ENCODE assay signal across 24 mouse cellular contexts in the genomic region with DNA sequence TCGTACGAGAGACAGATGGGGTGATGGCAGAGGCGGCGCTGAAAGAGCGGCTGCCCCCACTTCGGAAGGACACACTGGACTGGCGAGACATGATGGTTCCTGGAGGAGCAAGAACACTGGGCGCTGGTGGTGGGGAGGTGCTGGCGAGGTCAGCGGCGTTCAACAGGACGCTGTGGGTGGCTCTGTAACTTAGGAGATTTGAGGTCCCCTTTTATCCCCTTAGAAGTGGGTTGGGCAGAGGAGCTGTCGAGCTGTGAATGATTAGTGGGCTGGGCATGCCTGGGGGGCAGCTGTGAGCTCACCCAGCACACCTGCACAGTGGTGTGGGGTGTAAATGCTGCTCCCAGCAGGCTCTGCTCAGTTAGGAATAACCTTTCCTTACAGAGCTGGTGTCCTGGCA. TPM values are rescaled to one million over a fixed set of nuclear protein-coding genes. Genes with fewer than 3 reads are reported as not detected.
DNase-seq lines count a peak whose midpoint lies in the region; ATAC-seq and TF ChIP-seq lines count a peak whose summit lies in the region.
"Had no signal": no experiment of that assay in that cellular context is flagged by ENCODE, and none has a peak within 500 bp of the region (broad histone marks: within the 10 kb centered on the region; RNA-seq: fewer than 3 reads in every experiment).

A gene (minus strand): TSS at position 179 of the 400 bp plus-strand sequence.

- H3K36me3 ChIP-seq in embryonic facial prominence, embryonic 12.5 days: no peaks in the 10 kb centered on the region
- H3K36me3 ChIP-seq in embryonic facial prominence, embryonic 10.5 days (replicated peaks): no peaks in the 10 kb centered on the region
- H3K36me3 ChIP-seq in thymus, adult 2 months (ENCODE audit: control insufficient read depth, insufficient read depth, low read length): no peaks in the 10 kb centered on the region
- H3K36me3 ChIP-seq in limb, embryonic 12.5 days: no peaks in the 10 kb centered on the region
- no peaks in the 10 kb centered on the region for H3K36me3 ChIP-seq in stomach, postnatal 0 days (ENCODE audit: control insufficient read depth, insufficient read depth, low read length)
- no peaks in the 10 kb centered on the region for H3K36me3 ChIP-seq in kidney, embryonic 16.5 days (ENCODE audit: insufficient read depth, low read length)
- H3K36me3 ChIP-seq: G1E; heart, embryonic 15.5 days; midbrain, embryonic 13.5 days had no signal

- TF ChIP-seq POLR2A in thymus, adult 2 months (IDR thresholded peaks at IDR 0.05; ENCODE audit: control insufficient read depth, extremely low read depth, insufficient read depth, low read length, poor library complexity): no peak

- H3K4me1 ChIP-seq in embryonic facial prominence, embryonic 12.5 days: no peaks in the 10 kb centered on the region
- H3K4me1 ChIP-seq in embryonic facial prominence, embryonic 10.5 days: peaks cover 18% of the 10 kb centered on the region; the same call in 1 of the 2 replicates
- H3K4me1 ChIP-seq in thymus, adult 2 months (replicated peaks; ENCODE audit: control insufficient read depth, insufficient read depth, low read length): no peaks in the 10 kb centered on the region
- no peaks in the 10 kb centered on the region for H3K4me1 ChIP-seq in limb, embryonic 12.5 days (replicated peaks)
- H3K4me1 ChIP-seq in stomach, postnatal 0 days (replicated peaks; ENCODE audit: control insufficient read depth, insufficient read depth): no peaks in the 10 kb centered on the region
- H3K4me1 ChIP-seq in kidney, embryonic 16.5 days (ENCODE audit: insufficient read depth, low read length): no peaks in the 10 kb centered on the region
- H3K4me1 ChIP-seq: heart, embryonic 15.5 days; midbrain, embryonic 13.5 days had no signal

- no peak within 1 kb of the TSS for H3K9ac ChIP-seq in embryonic facial prominence, embryonic 12.5 days
- H3K9ac ChIP-seq in limb, embryonic 12.5 days (replicated peaks): no peak within 1 kb of the TSS
- peak within 1 kb of the TSS; percentile 47 for H3K9ac ChIP-seq in stomach, postnatal 0 days (ENCODE audit: low read length)
- no peak within 1 kb of the TSS for H3K9ac ChIP-seq in kidney, embryonic 16.5 days (replicated peaks; ENCODE audit: low read length)
- H3K9ac ChIP-seq: forebrain, postnatal 0 days; heart, embryonic 15.5 days; midbrain, embryonic 13.5 days had no signal

- DNase-seq in embryonic facial prominence, embryonic 10.5 days (ENCODE audit: low spot score): no peak
- DNase-seq in thymus, adult 2 months: no peak
- DNase-seq in thymus, adult 18-20 months: no peak
- no peak for DNase-seq in stomach, postnatal 0 days (ENCODE audit: low spot score)
- DNase-seq in ovary, postnatal 10 days (ENCODE audit: low spot score): no peak
- DNase-seq: adrenal gland, postnatal 36 days; cerebellum, adult 9-11 months; forebrain, postnatal 0 days; gastrocnemius, adult 2 months; heart, adult 18-20 months; left cerebral cortex, postnatal 4 days had no signal

- no peaks in the 10 kb centered on the region for H3K27me3 ChIP-seq in embryonic facial prominence, embryonic 12.5 days
- H3K27me3 ChIP-seq in embryonic facial prominence, embryonic 10.5 days (replicated peaks; ENCODE audit: low read depth, poor library complexity, severe bottlenecking): no peaks in the 10 kb centered on the region
- H3K27me3 ChIP-seq in thymus, adult 2 months (ENCODE audit: control insufficient read depth, insufficient read depth, low read length): no peaks in the 10 kb centered on the region
- 0 out of 2 replicates have a peak, but pooled peaks cover 3% of the 10 kb centered on the region for H3K27me3 ChIP-seq in limb, embryonic 12.5 days
- H3K27me3 ChIP-seq in stomach, postnatal 0 days (ENCODE audit: control insufficient read depth, insufficient read depth, low read length): no peaks in the 10 kb centered on the region
- H3K27me3 ChIP-seq in kidney, embryonic 16.5 days (ENCODE audit: insufficient read depth, low read length): no peaks in the 10 kb centered on the region
- H3K27me3 ChIP-seq: midbrain, embryonic 13.5 days had no signal

- H3K4me2 ChIP-seq in embryonic facial prominence, embryonic 12.5 days (replicated peaks): no peak within 1 kb of the TSS
- 0 out of 2 replicates have a peak within 1 kb of the TSS, but pooled peaks have one; percentile 22 for H3K4me2 ChIP-seq in limb, embryonic 12.5 days
- H3K4me2 ChIP-seq in stomach, postnatal 0 days (replicated peaks; ENCODE audit: low read depth): peak within 1 kb of the TSS; percentile 20; the same call in 1 of the 2 replicates
- no peak within 1 kb of the TSS for H3K4me2 ChIP-seq in kidney, embryonic 16.5 days (replicated peaks; ENCODE audit: low read depth, low read length)
- H3K4me2 ChIP-seq: heart, embryonic 15.5 days; midbrain, embryonic 13.5 days had no signal

- H3K27ac ChIP-seq in embryonic facial prominence, embryonic 12.5 days: no peak within 1 kb of the TSS
- H3K27ac ChIP-seq in embryonic facial prominence, embryonic 10.5 days (replicated peaks): no peak within 1 kb of the TSS
- no peak within 1 kb of the TSS for H3K27ac ChIP-seq in thymus, adult 2 months (ENCODE audit: control insufficient read depth, insufficient read depth, low read length)
- H3K27ac ChIP-seq in limb, embryonic 12.5 days: no peak within 1 kb of the TSS
- H3K27ac ChIP-seq in stomach, postnatal 0 days (replicated peaks): peak within 1 kb of the TSS; percentile 76
- H3K27ac ChIP-seq in kidney, embryonic 16.5 days (ENCODE audit: low read length): no peak within 1 kb of the TSS
- H3K27ac ChIP-seq: gastrocnemius, adult 2 months; heart, embryonic 15.5 days; kidney, postnatal 0 days; layer of hippocampus, adult 2 months; macrophage; midbrain, embryonic 13.5 days had no signal

- WGBS in embryonic facial prominence, embryonic 12.5 days: 71% methylated on average over 13 of the region's 13 CpGs
- WGBS in embryonic facial prominence, embryonic 10.5 days: 79% methylated on average over 13 of the region's 13 CpGs
- 75% methylated on average over 13 of the region's 13 CpGs for WGBS in thymus, adult 2 months
- 50% methylated on average over 13 of the region's 13 CpGs for WGBS in limb, embryonic 12.5 days
- 43% methylated on average over 13 of the region's 13 CpGs for WGBS in stomach, postnatal 0 days
- 63% methylated on average over 13 of the region's 13 CpGs for WGBS in kidney, embryonic 16.5 days

- no peaks in the 10 kb centered on the region for H3K9me3 ChIP-seq in embryonic facial prominence, embryonic 12.5 days
- no peaks in the 10 kb centered on the region for H3K9me3 ChIP-seq in embryonic facial prominence, embryonic 10.5 days
- no peaks in the 10 kb centered on the region for H3K9me3 ChIP-seq in limb, embryonic 12.5 days
- no peaks in the 10 kb centered on the region for H3K9me3 ChIP-seq in stomach, postnatal 0 days (ENCODE audit: control insufficient read depth, low read length)
- no peaks in the 10 kb centered on the region for H3K9me3 ChIP-seq in kidney, embryonic 16.5 days (ENCODE audit: low read length)
- H3K9me3 ChIP-seq: heart, embryonic 15.5 days; midbrain, embryonic 13.5 days had no signal

- no peak for TF ChIP-seq EP300 in stomach, postnatal 0 days (optimal IDR thresholded peaks at IDR 0.05)

- no peak for ATAC-seq in embryonic facial prominence, embryonic 12.5 days (ENCODE audit: insufficient number of reproducible peaks, insufficient read depth, low FRiP score, low TSS enrichment)
- ATAC-seq in limb, embryonic 12.5 days (ENCODE audit: insufficient number of reproducible peaks, insufficient read depth, low FRiP score, low TSS enrichment, low read depth): no peak
- ATAC-seq in stomach, postnatal 0 days (ENCODE audit: low FRiP score, low TSS enrichment): no peak
- ATAC-seq in kidney, embryonic 16.5 days (ENCODE audit: low FRiP score, low TSS enrichment): no peak
- ATAC-seq: CD4-positive, CD25-positive, alpha-beta regulatory T cell, adult 4 months; forebrain, postnatal 0 days; intestine, embryonic 16.5 days; midbrain, embryonic 13.5 days had no signal

- no peak for TF ChIP-seq CTCF in thymus, adult 2 months (IDR thresholded peaks at IDR 0.05; ENCODE audit: borderline replicate concordance, control insufficient read depth, extremely low read depth, insufficient read depth, low read length, poor library complexity)
- no peak for TF ChIP-seq CTCF in stomach, postnatal 0 days (IDR thresholded peaks at IDR 0.05; ENCODE audit: low read depth)

- no peak within 1 kb of the TSS for H3K4me3 ChIP-seq in embryonic facial prominence, embryonic 12.5 days
- no peak within 1 kb of the TSS for H3K4me3 ChIP-seq in embryonic facial prominence, embryonic 10.5 days
- no peak within 1 kb of the TSS for H3K4me3 ChIP-seq in thymus, adult 2 months (ENCODE audit: control insufficient read depth, insufficient read depth, low read length)
- peak within 1 kb of the TSS; percentile 21 for H3K4me3 ChIP-seq in limb, embryonic 12.5 days (replicated peaks)
- peak within 1 kb of the TSS; percentile 31 for H3K4me3 ChIP-seq in stomach, postnatal 0 days (ENCODE audit: low read depth, low read length)
- no peak within 1 kb of the TSS for H3K4me3 ChIP-seq in kidney, embryonic 16.5 days (ENCODE audit: low read length)
- H3K4me3 ChIP-seq: erythroblast, embryonic 14.5 days; gastrocnemius, adult 2 months; heart, embryonic 15.5 days; layer of hippocampus, adult 2 months; midbrain, embryonic 13.5 days; myocyte had no signal

RNA-seq across cellular contexts. Expression of the gene that starts here (rescaled TPM):
- polyA plus RNA-seq in embryonic facial prominence, embryonic 12.5 days (2016; fragmentation: Nextera tagmentation; extraction: Ambion mirVana): 73.2 and 80.6 TPM in 2 replicates
- polyA plus RNA-seq in embryonic facial prominence, embryonic 10.5 days (2016; fragmentation: Nextera tagmentation; extraction: Ambion mirVana): 1.1 and 5.4 TPM in 2 replicates
- polyA plus RNA-seq in thymus, adult 2 months (2012; rRNA removed): 154 and 184 TPM in 2 replicates
- 101 and 109 TPM in 2 replicates for polyA plus RNA-seq in limb, embryonic 12.5 days (2016; fragmentation: Nextera tagmentation; extraction: Ambion mirVana)
- 504 and 557 TPM in 2 replicates for polyA plus RNA-seq in stomach, postnatal 0 days (2015; fragmentation: Nextera tagmentation; extraction: Ambion mirVana)
- 0.26 and 0.67 TPM in 2 replicates for polyA plus RNA-seq in kidney, embryonic 16.5 days (2015; fragmentation: Nextera tagmentation; extraction: Ambion mirVana)
- polyA plus RNA-seq: CD4-positive, CD25-positive, alpha-beta regulatory T cell, adult 4 months; erythroblast, embryonic 14.5 days; forebrain, postnatal 0 days; G1E; macrophage had no signal

Comparison
In these comparisons a context has a peak if more than half of its experiments do, and no peak if none do; other contexts are left out.
1. RNA of the gene that starts here (polyA plus RNA-seq): 504 to 557 TPM in stomach, postnatal 0 days, 154 to 184 TPM in thymus, adult 2 months, 101 to 109 TPM in limb, embryonic 12.5 days and 73.2 to 80.6 TPM in embryonic facial prominence, embryonic 12.5 days; 1.1 to 5.4 TPM in embryonic facial prominence, embryonic 10.5 days and 0.26 to 0.67 TPM in kidney, embryonic 16.5 days; every median in the first group is over 10 times any median in the second.
2. H3K4me2 ChIP-seq: peak in limb, embryonic 12.5 days (single experiment) and stomach, postnatal 0 days (single experiment); none in embryonic facial prominence, embryonic 12.5 days (single experiment) and kidney, embryonic 16.5 days (single experiment).
3. H3K4me3 ChIP-seq: peak in limb, embryonic 12.5 days (single experiment) and stomach, postnatal 0 days (single experiment); none in embryonic facial prominence, embryonic 12.5 days (single experiment), embryonic facial prominence, embryonic 10.5 days (single experiment), thymus, adult 2 months (single experiment) and kidney, embryonic 16.5 days (single experiment).